Mouse (Mus musculus): ENCODE data around the gene Efcab3.

Efcab3 gene

DNA sequence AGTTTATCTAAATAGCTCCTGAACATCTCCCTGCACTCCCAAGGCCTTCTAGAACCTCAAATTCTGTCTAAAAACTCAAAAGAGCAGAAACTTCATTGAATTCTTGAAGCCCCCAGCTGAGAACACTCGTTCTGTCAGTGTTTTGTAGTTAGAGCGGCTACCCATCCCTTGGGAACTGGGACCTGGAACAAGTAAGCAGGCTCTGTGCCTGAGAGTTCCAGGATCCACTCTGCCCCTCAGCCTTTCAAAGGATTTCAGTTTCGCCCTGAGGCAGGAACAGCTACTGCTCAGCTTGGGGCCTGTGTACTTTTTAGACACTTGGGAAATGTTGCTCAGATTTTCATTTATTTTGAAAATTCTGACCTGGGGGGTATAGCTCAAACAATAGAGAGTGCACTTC lies 83.2 kb downstream of the Efcab3 start, which contains the start of gene Gm10842:
Gm10842 (plus strand) TSS at position 301 of the 400 bp plus-strand sequence.
- no peak for DNase-seq (ENCODE audit: low read depth, low spot score)

DNA sequence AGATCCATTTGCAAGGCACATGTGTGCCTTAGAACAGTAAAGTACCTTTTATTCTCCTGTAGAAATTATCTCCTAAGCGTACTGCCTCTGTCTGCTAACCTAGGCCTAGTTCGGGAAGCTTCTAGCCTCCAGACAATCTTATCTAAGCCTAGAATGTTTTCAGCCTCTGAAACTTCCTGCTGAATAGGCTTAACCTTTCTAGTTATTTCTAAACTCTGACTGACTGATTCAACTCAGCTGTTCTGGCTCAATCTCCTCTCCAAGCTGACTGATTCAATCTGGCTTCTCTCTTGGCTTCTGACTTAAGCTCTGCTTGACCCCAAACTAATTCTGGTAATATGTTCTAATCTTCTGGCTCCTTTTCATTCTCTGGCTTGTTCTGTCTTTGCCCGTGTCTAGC lies 86.0 kb downstream of the Efcab3 start:
- DNase-seq (ENCODE audit: low read depth, low spot score), result no peak

DNA sequence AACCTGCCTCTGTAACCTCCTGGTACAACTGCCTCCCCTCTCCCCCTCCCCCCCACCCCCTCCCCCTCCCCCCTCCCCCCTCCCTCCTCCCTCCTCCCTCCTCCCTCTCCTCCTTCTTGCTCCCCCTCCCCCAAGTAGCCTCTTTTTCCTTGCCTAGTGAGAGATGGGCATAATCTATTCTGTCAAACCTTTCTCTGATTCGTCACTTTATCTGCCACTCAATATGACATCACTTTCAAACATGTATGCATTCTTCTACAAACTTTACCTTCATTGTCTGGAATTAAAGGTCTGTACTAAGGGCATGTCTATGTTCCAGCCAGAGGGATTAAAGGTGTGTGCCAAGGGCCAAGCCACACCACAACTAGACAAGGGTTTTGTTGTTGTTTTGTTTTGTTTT lies 86.4 kb downstream of the Efcab3 start:
- peak; percentile 26 for DNase-seq (ENCODE audit: low read depth, low spot score)

DNA sequence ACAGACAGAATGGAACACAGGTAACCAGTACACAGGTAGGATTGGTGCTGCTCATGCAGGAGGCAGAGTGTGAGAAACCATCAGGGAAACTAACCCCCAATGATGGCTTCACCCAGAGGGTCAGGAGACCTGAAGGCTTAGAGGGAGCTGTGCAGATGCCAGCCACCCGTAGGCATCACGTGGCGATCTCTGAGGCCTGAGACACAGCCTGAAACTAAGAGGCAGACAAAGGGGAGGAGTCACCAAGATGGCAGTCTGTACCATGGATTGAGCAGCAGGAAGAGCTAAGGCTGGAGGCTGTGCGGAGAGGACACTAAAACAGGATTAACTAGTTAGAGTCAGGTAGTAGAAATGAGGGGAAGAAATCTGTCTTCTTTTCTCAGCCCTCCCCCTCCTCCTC lies 87.3 kb downstream of the Efcab3 start:
- DNase-seq (ENCODE audit: low read depth, low spot score), result no peak

DNA sequence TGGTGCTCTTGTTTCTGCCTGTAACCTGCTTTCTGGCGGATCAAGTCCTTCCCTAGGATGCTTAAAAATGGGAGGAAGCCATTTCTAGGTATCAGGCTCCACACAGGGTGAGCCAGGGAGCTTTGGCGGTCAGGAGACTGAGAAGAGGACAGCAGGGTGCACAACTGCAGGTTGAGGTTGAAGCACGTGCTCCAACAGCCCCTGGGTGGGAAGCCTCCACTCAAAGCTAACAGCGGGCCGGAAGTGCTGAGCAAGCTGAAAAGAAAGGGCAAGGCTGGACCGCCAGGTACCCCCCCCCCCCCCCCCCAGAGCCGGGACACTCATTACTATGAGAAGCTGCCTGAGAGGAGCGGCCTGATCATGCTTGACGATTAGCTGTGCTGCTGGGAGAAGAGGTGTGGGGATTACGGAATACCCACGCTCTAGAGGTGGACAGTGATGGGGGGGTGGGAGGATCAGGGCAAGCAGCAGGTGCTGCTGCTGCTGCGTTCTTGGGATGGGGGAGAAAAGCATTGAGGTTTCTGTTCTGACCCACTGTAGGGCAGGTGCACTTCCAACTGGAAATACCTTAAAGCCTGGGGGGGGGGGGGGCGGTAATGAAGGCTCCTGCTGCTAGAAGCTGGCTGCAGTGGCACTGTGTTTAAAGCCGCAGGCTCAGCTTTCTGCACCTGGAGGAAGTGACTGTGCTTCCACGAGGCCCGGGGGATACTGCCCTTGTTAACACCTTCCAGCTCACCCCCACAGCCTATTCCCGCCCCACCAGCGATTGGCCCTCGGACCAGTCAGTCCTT lies 88.0 kb downstream of the Efcab3 start:
- peak; percentile 37 for DNase-seq (ENCODE audit: low read depth, low spot score)

DNA sequence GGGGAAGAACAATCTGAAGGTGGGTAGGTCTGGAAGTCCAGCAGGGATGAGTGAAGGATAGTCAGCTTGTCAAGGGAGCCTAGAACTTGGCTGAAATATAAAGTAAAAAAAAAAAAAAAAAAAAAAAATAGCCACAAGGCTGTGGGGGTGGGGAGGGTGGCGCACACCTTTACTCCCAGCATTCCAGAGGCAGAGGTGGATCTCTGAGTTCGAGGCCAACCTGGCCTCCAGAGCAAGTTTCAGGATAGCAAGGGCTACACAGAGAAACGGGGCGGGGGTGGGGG lies 88.6 kb downstream of the Efcab3 start:
- no peak for DNase-seq (ENCODE audit: low read depth, low spot score)

DNA sequence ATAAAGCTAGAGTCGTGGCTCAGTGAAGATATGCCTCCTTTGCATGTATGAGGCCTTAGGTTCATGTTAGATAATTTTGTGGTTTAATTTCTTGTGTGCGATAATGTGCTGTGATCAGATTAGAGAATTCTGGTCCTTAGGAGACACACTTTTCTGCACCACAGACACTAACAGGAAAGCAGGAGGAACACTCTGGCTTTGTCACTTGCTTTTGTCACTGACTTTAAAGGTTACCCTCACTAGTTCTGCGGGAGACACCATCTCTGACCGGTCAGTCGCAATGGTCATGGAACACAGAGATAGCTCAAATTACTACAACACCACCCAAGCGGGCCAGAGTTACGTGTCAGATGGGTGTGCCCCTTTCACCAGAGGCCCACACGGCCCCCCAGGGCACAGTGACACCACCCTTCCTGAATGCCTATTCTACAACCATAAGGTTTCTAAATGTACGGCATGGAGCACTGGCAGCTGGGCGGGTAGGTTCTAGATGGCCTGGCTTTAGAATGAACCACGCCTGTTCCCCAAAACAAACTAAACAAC lies 89.0 kb downstream of the Efcab3 start:
- no peak for DNase-seq (ENCODE audit: low read depth, low spot score)

DNA sequence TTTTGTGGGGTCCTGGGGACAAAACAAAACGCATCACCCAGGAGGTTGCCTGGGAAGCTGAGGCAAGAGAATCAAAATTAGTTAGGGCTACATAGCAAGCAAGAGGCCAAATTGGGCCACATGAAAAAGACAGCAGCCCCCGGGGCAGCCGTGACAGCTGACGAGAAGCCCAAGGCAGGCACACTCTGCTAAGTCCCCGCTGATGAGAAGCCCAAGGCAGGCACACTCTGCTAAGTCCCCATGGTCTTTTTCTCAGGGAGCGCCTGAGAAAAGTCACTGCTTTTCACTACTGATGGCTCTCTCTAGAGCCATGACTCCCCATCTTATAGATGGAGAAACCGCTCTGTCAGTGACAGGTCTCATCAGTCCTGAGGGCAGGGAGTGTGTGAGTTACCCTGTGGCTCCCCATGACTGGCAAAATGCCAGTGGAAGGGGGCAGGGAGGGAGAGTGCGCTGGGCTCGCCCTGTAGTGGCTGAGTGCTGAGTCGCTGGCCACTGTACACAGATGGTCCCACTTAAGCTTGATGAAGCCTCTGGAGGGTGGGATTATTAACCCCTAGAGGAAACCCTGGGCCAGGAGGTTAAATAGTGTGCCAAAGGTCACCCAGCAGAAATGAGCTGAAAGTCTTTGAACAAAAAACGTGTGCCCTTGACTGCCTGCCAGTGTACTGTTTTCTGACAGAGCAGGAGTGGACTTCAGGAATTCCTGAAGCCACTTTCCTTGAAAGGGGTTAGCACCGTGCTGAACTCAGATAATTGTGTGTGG lies 89.9 kb downstream of the Efcab3 start:
- no peak for DNase-seq (ENCODE audit: low read depth, low spot score)

DNA sequence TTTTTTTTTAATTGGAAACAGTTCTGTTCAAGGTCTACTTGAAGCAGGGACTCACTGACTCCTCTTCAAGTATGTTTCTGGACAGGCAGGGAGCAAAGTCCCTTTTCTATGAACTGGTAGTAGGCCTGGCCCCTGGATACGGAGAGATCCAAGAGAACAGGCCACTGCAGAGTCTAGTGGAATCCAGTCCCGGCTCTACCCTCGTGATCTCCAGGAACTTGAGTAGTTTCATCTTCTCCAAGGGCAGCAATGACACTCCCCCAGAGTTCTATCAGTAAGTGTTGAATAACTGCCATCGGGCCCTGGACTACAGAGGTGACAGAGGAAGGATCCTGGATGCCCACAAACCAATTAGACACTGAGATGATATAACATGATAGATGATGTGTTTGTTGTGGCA lies 92.5 kb downstream of the Efcab3 start:
- DNase-seq (ENCODE audit: low read depth, low spot score), result no peak

DNA sequence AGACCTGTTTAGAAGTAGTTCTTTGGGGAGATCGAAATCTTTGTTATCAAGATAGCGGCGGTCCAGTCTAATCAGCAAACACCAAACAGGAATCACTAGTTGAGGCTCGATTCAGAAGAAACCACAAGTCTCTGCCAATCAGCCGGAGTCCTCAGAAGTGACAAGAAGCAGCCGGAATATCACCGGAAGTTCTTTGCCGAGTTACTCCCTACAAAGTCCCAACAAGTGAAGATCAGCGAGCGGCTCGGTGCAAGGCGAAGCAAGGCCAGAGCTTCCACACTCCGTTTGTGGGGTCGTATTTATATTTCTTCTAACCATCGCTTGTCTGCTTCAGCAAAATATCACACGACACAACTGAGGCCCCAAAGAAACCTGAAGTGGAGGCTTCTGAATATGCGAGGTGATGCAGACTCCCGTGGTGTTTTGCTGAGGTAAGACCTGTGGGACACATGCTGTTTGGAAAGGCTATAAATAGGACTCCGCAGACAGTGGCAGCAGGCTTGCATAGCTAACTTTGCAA lies 93.4 kb downstream of the Efcab3 start:
- no peak for DNase-seq (ENCODE audit: low read depth, low spot score)

DNA sequence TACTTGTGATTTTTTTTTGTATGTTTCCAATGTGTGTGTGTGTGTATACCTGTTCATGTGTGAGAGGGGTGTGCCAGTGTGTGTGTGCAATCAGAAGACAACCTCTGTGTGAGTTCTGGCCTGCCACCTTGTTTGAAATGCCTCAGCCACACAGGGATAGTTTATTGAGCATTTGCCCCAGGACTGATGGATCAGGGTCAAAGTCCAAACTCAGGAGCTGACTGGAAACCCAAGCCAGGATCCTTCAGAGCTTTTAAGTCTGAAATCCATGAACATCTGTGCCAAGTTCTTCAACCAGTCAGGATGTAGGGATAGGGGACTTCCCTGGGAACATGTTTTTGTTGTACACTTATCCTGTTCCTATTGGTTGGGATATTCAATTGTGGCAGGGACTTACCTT lies 94.7 kb downstream of the Efcab3 start:
- no peak for DNase-seq (ENCODE audit: low read depth, low spot score)

DNA sequence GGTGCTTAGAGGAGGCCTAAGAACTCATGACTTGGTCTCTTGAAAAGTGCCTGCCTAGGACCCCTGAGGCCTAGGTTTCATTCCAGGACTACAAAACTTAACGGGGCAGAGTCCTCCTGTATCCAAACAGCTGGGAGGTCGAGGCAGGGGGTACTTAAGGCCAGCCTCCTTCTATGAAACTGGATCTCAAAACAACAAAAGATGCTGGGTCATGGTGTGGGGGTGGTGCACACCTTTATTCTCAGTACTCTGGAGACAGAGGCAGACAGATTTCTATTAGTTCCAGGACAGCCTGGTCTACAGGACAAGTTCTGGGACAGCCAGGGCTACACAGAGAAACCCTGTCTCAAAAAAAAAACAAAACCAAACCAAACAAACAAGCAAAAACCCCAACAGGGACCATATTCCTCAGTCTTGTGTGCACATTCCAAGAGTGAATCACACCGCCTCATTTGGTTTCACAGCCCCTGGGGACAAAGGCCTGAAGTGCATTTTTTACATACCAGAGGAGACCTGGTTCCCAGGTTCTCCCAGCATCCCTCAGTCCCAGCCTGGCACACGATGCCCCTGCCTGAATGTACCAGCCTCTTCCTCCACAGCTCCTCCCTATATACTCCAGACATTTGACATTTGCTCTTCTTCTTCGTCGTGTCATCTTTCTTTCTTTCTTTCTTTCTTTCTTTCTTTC lies 96.4 kb downstream of the Efcab3 start:
- no peak for DNase-seq (ENCODE audit: low read depth, low spot score)

DNA sequence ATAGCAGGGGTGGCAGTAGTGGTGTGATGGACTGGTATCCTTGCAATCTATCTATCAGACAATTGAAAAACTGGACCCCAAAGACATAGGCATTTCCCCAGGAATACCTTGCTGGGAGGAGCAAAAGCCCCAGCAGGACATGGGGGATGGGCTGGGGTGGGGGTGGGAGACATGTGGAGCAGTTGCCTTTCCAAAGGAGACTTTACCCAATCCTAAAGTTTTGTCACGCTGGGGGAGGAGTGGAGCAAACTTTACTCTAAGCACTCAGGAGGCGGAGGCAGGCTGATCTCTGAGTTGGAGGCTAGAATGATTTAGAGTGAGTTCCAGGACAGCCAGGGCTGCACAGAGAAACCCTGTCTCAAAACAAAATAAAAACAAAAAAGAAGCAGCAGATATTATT lies 98.0 kb downstream of the Efcab3 start:
- no peak for DNase-seq (ENCODE audit: low read depth, low spot score)

DNA sequence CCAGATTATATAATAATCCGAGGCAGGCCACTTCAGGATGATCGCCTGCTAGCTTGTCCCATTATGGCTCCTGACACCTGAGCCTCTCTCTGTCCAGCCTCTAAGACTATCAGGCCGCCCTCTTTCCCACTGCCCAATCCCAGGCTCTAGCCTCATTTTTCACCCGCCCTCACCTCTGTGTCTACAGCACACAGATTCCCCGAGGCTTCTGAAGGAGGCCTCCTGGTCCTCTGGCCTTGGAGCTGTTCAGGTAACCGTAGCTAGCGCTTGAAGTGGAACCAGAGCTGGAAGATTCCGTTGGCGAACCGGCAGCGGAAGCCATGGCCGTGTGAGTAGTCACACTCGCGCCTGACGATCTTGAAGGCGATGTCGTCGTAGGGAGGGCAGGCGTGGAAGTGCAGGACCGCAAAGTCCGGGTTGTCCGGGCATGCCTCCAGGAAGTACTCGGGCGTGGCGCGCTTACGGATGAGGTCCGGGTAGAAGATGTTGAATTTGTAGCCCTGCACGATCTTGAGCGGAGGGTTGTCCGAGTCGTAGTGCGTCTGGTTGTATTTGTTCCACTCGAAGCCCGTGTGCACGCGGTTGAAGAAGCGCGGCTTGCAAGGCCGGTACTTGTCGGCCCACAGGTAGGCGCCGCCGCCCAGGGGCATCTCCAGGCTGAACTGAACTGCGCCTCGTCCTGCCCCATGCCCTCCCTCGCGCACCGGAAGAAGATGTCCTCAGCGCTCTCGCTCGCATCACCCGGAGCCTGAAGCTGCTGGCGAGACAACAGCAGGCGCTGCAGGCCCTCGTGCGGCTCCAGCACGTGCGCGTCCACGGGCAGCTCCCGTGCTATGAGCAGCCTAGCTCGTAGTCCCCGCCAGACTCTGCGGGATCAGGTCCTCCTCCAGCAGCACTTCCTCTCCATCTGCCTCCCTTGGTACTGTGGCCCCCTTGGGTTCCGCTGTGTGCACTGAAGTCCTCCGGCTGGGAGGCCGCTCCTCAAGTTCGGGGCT lies 101.4 kb downstream of the Efcab3 start:
- no peak for DNase-seq (ENCODE audit: low read depth, low spot score)

DNA sequence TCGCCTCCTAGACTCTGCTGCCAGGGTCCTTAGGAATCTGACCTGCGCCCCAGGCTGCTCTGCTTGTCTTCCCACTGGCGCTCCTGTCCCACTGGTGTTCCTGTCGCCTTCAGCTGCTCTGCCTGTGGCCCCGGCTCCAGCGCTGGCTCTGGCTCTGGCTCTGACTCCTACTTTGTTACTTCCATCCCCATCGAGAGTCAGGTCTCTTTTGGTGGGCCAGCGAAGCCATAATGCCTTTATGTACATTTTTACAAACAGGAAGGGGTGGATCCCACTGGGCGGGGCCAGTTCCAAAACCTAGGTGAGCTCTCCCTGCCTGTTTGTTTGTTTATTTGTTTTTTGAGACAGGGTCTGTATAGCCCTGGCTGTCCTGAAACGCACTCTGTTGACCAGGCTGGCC lies 103.4 kb downstream of the Efcab3 start:
- DNase-seq (ENCODE audit: low read depth, low spot score), result no peak

All from CD4-positive helper T cell, adult 2 months (primary cell).